Mouse (Mus musculus) lung, postnatal 0 days (tissue): ENCODE measurements around the gene 2510009E07Rik.

Experiments
- CTCF ChIP-seq: IDR thresholded peaks from 2 replicates; pipeline ENCODE4 v1.5.1; 2016; ENCODE audit warnings: antibody characterized with exemption, mild to moderate bottlenecking
- EP300 ChIP-seq: IDR thresholded peaks from 2 replicates; pipeline ENCODE4 v1.6.1; 2016; ENCODE audit warnings: antibody characterized with exemption, mild to moderate bottlenecking, control low read depth

GRCm38 (mm10) chr16:21653151-21653550 lies 41.3 kb downstream of the 2510009E07Rik start:
- TF ChIP-seq EP300 (no peak), CTCF (no peak)
